Mouse (Mus musculus): ENCODE data around the gene Arhgap32.

DNA sequence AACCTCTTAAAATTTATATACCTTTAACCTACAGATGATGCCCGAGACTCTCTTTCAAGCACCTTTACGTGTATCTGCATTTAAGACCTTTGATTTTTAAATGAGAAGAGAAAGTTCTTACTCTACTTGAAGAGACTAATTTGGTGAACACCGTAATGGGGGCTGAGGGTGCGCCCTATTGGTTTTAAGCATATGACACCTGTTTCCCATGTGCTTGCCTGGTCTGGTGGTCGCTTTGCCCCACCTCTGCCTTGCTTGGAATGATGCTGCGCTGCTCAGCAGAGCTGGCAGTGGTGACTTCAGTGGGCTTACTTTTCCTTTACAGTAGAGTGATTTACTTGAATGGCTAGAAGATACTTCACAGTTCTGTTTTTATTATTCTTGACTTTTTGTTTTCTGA lies 3.6 kb downstream of the Arhgap32 start:
- no peak for TF ChIP-seq CTCF (IDR thresholded peaks at IDR 0.05; ENCODE audit: borderline replicate concordance, extremely low read depth, insufficient read depth, insufficient read length)
- TF ChIP-seq POLR2A (IDR thresholded peaks at IDR 0.05; ENCODE audit: borderline replicate concordance, extremely low read depth, insufficient read depth, insufficient read length, poor library complexity, severe bottlenecking): no peak
